Mouse (Mus musculus) small intestine, adult 2 months (tissue): ENCODE measurements around the gene Prkab1.

ENCODE experiments used
- CTCF ChIP-seq: fragments of 200-500 bp; IDR thresholded peaks from 2 replicates; pipeline ENCODE4 v1.5.1; 2012; ENCODE audit warnings: low read depth, mild to moderate bottlenecking, control low read depth, inconsistent platforms, low read length, moderate library complexity, mixed read lengths; ENCODE audit not compliant: insufficient replicate concordance, insufficient read length; ENCODE audit errors: extremely low read depth
- POLR2A ChIP-seq: fragments of 200-500 bp; IDR thresholded peaks from 2 replicates; pipeline ENCODE4 v1.6.1; 2012; ENCODE audit warnings: low read depth, mild to moderate bottlenecking, control low read depth, inconsistent platforms, low read length, moderate library complexity

- TF ChIP-seq POLR2A = no peak
- TF ChIP-seq CTCF = no peak
Measured at GRCm38 (mm10) chr5:116026107-116026506, 1.8 kb upstream of the Prkab1 start.
